Comparison of ENCODE assay signal across 26 mouse cellular contexts in genomic region chr16:55890346-55891136, GRCm38 (mm10). TPM values are rescaled to one million over a fixed set of nuclear protein-coding genes. Genes with fewer than 3 reads are reported as not detected.
A peak's percentile ranks its signal among the peaks of the same experiment; 100 is the strongest.
DNase-seq lines count a peak whose midpoint lies in the region; ATAC-seq and TF ChIP-seq lines count a peak whose summit lies in the region.
"Had no signal": no experiment of that assay in that cellular context is flagged by ENCODE, and none has a peak within 500 bp of the region (broad histone marks: within the 10 kb centered on the region; RNA-seq: fewer than 3 reads in every experiment).

No protein-coding gene starts in this region.

- H3K4me3 ChIP-seq in heart, postnatal 0 days (ENCODE audit: low read depth, low read length), result no peak overlapping the region
- H3K4me3 ChIP-seq in heart, embryonic 12.5 days, result no peak overlapping the region
- H3K4me3 ChIP-seq in MEL (ENCODE audit: control insufficient read depth in 1 of 2, insufficient read depth in 1 of 2, low read depth in 2 of 2, low read length in 2 of 2), result peak overlapping the region; percentile 26 to 45
- no peak overlapping the region for H3K4me3 ChIP-seq in liver, embryonic 13.5 days (replicated peaks)
- no peak overlapping the region for H3K4me3 ChIP-seq in intestine, postnatal 0 days (ENCODE audit: low read depth, low read length)
- no peak overlapping the region for H3K4me3 ChIP-seq in left cerebral cortex, adult 2 months
- no peak overlapping the region for H3K4me3 ChIP-seq in hindbrain, embryonic 11.5 days (ENCODE audit: low read depth, low read length)
- H3K4me3 ChIP-seq: embryonic facial prominence, embryonic 15.5 days; heart, embryonic 15.5 days; limb, embryonic 10.5 days; stomach, embryonic 15.5 days had no signal

- no peaks in the 10 kb centered on the region for H3K9me3 ChIP-seq in heart, postnatal 0 days (replicated peaks; ENCODE audit: control insufficient read depth, low read length)
- no peaks in the 10 kb centered on the region for H3K9me3 ChIP-seq in heart, embryonic 12.5 days (replicated peaks)
- H3K9me3 ChIP-seq in MEL (replicated peaks; ENCODE audit: insufficient read depth, low read length), result no peaks in the 10 kb centered on the region
- H3K9me3 ChIP-seq in liver, embryonic 13.5 days (replicated peaks), result no peaks in the 10 kb centered on the region
- H3K9me3 ChIP-seq in intestine, postnatal 0 days (ENCODE audit: control insufficient read depth), result no peaks in the 10 kb centered on the region
- no peaks in the 10 kb centered on the region for H3K9me3 ChIP-seq in hindbrain, embryonic 11.5 days (ENCODE audit: control insufficient read depth, low read length)
- H3K9me3 ChIP-seq: embryonic facial prominence, embryonic 15.5 days; heart, embryonic 15.5 days; limb, embryonic 10.5 days; stomach, embryonic 15.5 days had no signal

- peak overlapping the region; percentile 3; the same call in 1 of the 2 replicates for H3K4me2 ChIP-seq in heart, postnatal 0 days (ENCODE audit: low read depth, low read length)
- H3K4me2 ChIP-seq in heart, embryonic 12.5 days, result no peak overlapping the region
- 0 out of 2 replicates have a peak overlapping the region, but pooled peaks have one; percentile 11 for H3K4me2 ChIP-seq in liver, embryonic 13.5 days
- no peak overlapping the region for H3K4me2 ChIP-seq in intestine, postnatal 0 days (replicated peaks; ENCODE audit: low read depth)
- H3K4me2 ChIP-seq in hindbrain, embryonic 11.5 days (replicated peaks; ENCODE audit: low read depth, low read length), result no peak overlapping the region
- H3K4me2 ChIP-seq: embryonic facial prominence, embryonic 15.5 days; heart, embryonic 15.5 days; midbrain, embryonic 11.5 days; stomach, embryonic 15.5 days had no signal

- no peak for DNase-seq in heart, postnatal 0 days (ENCODE audit: low spot score)
- peak; percentile 11 for DNase-seq in B cell, adult 2 months
- peak; percentile 61 for DNase-seq in MEL (ENCODE audit: low read depth, low spot score)
- no peak for DNase-seq in liver, embryonic 13.5 days
- DNase-seq in left cerebral cortex, adult 2 months (ENCODE audit: extremely low spot score in 1 of 2, low spot score in 2 of 2), result no peak
- DNase-seq in hindbrain, embryonic 11.5 days (ENCODE audit: low spot score), result no peak
- DNase-seq: adrenal gland, postnatal 25 days; cerebellum, adult 9-10 months; forebrain, postnatal 0 days; gastrocnemius, postnatal 25 days; heart, adult 18-20 months; kidney, adult 18-20 months; right cerebral cortex, postnatal 14 days; thymus, adult 2 months; thymus, postnatal 4 days had no signal

- no peak for TF ChIP-seq POLR2A in MEL (IDR thresholded peaks at IDR 0.05; ENCODE audit: control insufficient read depth in 1 of 2, insufficient read depth in 1 of 2, low read depth in 1 of 2, low read length in 2 of 2, poor library complexity in 1 of 2)

- no peaks in the 10 kb centered on the region for H3K27me3 ChIP-seq in heart, postnatal 0 days (ENCODE audit: control insufficient read depth, insufficient read depth, low read length)
- no peaks in the 10 kb centered on the region for H3K27me3 ChIP-seq in heart, embryonic 12.5 days (replicated peaks)
- H3K27me3 ChIP-seq in MEL (ENCODE audit: control insufficient read depth in 1 of 2, insufficient read depth in 2 of 2, low read length in 2 of 2), result no peaks in the 10 kb centered on the region
- no peaks in the 10 kb centered on the region for H3K27me3 ChIP-seq in liver, embryonic 13.5 days
- no peaks in the 10 kb centered on the region for H3K27me3 ChIP-seq in intestine, postnatal 0 days (replicated peaks; ENCODE audit: control insufficient read depth, insufficient read depth, low read length)
- H3K27me3 ChIP-seq in hindbrain, embryonic 11.5 days (ENCODE audit: control insufficient read depth, insufficient read depth, low read length), result no peaks in the 10 kb centered on the region
- H3K27me3 ChIP-seq: embryonic facial prominence, embryonic 15.5 days; heart, embryonic 15.5 days; stomach, embryonic 15.5 days had no signal

- no peak for TF ChIP-seq CTCF in heart, postnatal 0 days (IDR thresholded peaks at IDR 0.05; ENCODE audit: low read depth)
- no peak for TF ChIP-seq CTCF in MEL (IDR thresholded peaks at IDR 0.05 in 2 of 3, conservative IDR thresholded peaks at IDR 0.05 in 1 of 3; ENCODE audit: control insufficient read depth in 1 of 3, insufficient read depth in 1 of 3, low read depth in 2 of 3, low read length in 3 of 3, poor library complexity in 1 of 3, severe bottlenecking in 1 of 3)
- no peak for TF ChIP-seq CTCF in intestine, postnatal 0 days (IDR thresholded peaks at IDR 0.05; ENCODE audit: low read depth)
- no peak for TF ChIP-seq CTCF in left cerebral cortex, adult 2 months (IDR thresholded peaks at IDR 0.05)

- no peak overlapping the region for H3K9ac ChIP-seq in heart, postnatal 0 days (replicated peaks; ENCODE audit: low read depth, low read length)
- H3K9ac ChIP-seq in heart, embryonic 12.5 days, result no peak overlapping the region
- H3K9ac ChIP-seq in MEL (ENCODE audit: control insufficient read depth, low read depth, low read length, poor library complexity, severe bottlenecking), result peak overlapping the region; percentile 39
- no peak overlapping the region for H3K9ac ChIP-seq in liver, embryonic 13.5 days
- H3K9ac ChIP-seq in intestine, postnatal 0 days (ENCODE audit: low read depth, low read length), result no peak overlapping the region
- no peak overlapping the region for H3K9ac ChIP-seq in hindbrain, embryonic 11.5 days (ENCODE audit: low read depth, low read length)
- H3K9ac ChIP-seq: embryonic facial prominence, embryonic 15.5 days; forebrain, postnatal 0 days; heart, embryonic 15.5 days; liver, embryonic 14.5 days; stomach, embryonic 15.5 days had no signal

- TF ChIP-seq RAD21 in MEL (IDR thresholded peaks at IDR 0.05; ENCODE audit: low read depth, low read length), result no peak

- H3K4me1 ChIP-seq in heart, postnatal 0 days (ENCODE audit: control insufficient read depth, insufficient read depth), result peaks cover 1% of the 10 kb centered on the region
- peaks cover 21% of the 10 kb centered on the region for H3K4me1 ChIP-seq in heart, embryonic 12.5 days (replicated peaks)
- H3K4me1 ChIP-seq in MEL (ENCODE audit: control insufficient read depth in 1 of 2, insufficient read depth in 2 of 2, low read length in 2 of 2), result peaks cover 17 to 29% of the 10 kb centered on the region in 2 experiments
- peaks cover 43% of the 10 kb centered on the region for H3K4me1 ChIP-seq in liver, embryonic 13.5 days (replicated peaks)
- no peaks in the 10 kb centered on the region for H3K4me1 ChIP-seq in intestine, postnatal 0 days (replicated peaks; ENCODE audit: control insufficient read depth, insufficient read depth, low read length)
- H3K4me1 ChIP-seq in hindbrain, embryonic 11.5 days (replicated peaks; ENCODE audit: control insufficient read depth, insufficient read depth, low read length), result no peaks in the 10 kb centered on the region
- H3K4me1 ChIP-seq: stomach, embryonic 15.5 days had no signal

- ATAC-seq in heart, postnatal 0 days (ENCODE audit: insufficient read depth, low read depth), result no peak
- no peak for ATAC-seq in heart, embryonic 12.5 days (ENCODE audit: insufficient number of reproducible peaks, low FRiP score)
- ATAC-seq in liver, embryonic 13.5 days (ENCODE audit: low read depth), result no peak
- ATAC-seq in intestine, postnatal 0 days, result no peak
- ATAC-seq in hindbrain, embryonic 11.5 days (ENCODE audit: low FRiP score), result no peak
- ATAC-seq: forebrain, postnatal 0 days; hindbrain, postnatal 0 days had no signal

- no peak overlapping the region; the same call in 1 of the 2 replicates for H3K27ac ChIP-seq in heart, postnatal 0 days (ENCODE audit: low read depth)
- no peak overlapping the region for H3K27ac ChIP-seq in heart, embryonic 12.5 days (ENCODE audit: poor library complexity, severe bottlenecking)
- H3K27ac ChIP-seq in MEL (ENCODE audit: control insufficient read depth, low read depth, low read length), result peak overlapping the region; percentile 84
- H3K27ac ChIP-seq in liver, embryonic 13.5 days, result no peak overlapping the region
- no peak overlapping the region for H3K27ac ChIP-seq in intestine, postnatal 0 days (ENCODE audit: low read depth, low read length)
- H3K27ac ChIP-seq in left cerebral cortex, adult 2 months, result no peak overlapping the region
- H3K27ac ChIP-seq in hindbrain, embryonic 11.5 days (ENCODE audit: low read depth, low read length), result no peak overlapping the region
- H3K27ac ChIP-seq: embryonic facial prominence, embryonic 15.5 days; heart, embryonic 15.5 days; hindbrain, postnatal 0 days; kidney, postnatal 0 days; limb, embryonic 10.5 days; liver, embryonic 14.5 days; macrophage; stomach, embryonic 15.5 days had no signal

- WGBS in heart, postnatal 0 days, result 76% methylated on average over 19 of the region's 19 CpGs
- 72% methylated on average over 19 of the region's 19 CpGs for WGBS in heart, embryonic 12.5 days
- 59% methylated on average over 18 of the region's 19 CpGs for WGBS in liver, embryonic 13.5 days (ENCODE audit: insufficient replicate concordance)
- 73% methylated on average over 19 of the region's 19 CpGs for WGBS in intestine, postnatal 0 days
- WGBS in hindbrain, embryonic 11.5 days, result 88% methylated on average over 19 of the region's 19 CpGs

- H3K36me3 ChIP-seq in heart, postnatal 0 days (replicated peaks; ENCODE audit: control insufficient read depth, insufficient read depth, low read length), result no peaks in the 10 kb centered on the region
- H3K36me3 ChIP-seq in heart, embryonic 12.5 days, result peaks cover 8% of the 10 kb centered on the region
- peaks cover 0 to 28% of the 10 kb centered on the region in 2 experiments; a peak in 2 of 4 replicates for H3K36me3 ChIP-seq in MEL (ENCODE audit: control insufficient read depth in 1 of 2, insufficient read depth in 2 of 2, low read length in 2 of 2)
- H3K36me3 ChIP-seq in liver, embryonic 13.5 days, result peaks cover 7% of the 10 kb centered on the region
- H3K36me3 ChIP-seq in intestine, postnatal 0 days (ENCODE audit: control insufficient read depth, insufficient read depth), result no peaks in the 10 kb centered on the region
- no peaks in the 10 kb centered on the region for H3K36me3 ChIP-seq in hindbrain, embryonic 11.5 days (ENCODE audit: control insufficient read depth, insufficient read depth, low read length)
- H3K36me3 ChIP-seq: embryonic facial prominence, embryonic 15.5 days; heart, embryonic 15.5 days; stomach, embryonic 15.5 days had no signal

- no peak for TF ChIP-seq EP300 in heart, postnatal 0 days (IDR thresholded peaks at IDR 0.05; ENCODE audit: low read depth)
- TF ChIP-seq EP300 in MEL (IDR thresholded peaks at IDR 0.05; ENCODE audit: low read depth in 1 of 2, low read length in 2 of 2), result peak; percentile 61 to 75

- intact Hi-C loops in left cerebral cortex, adult 2 months (cut with DNase I), result no loop called here

- peaks cover 2% of the 10 kb centered on the region; the same call in 1 of the 2 replicates for H3K79me2 ChIP-seq in MEL (ENCODE audit: control insufficient read depth, insufficient read depth, low read length, poor library complexity)

RNA-seq across cellular contexts. Expression of gene Nxpe3, which starts 4.5 kb away (rescaled TPM):
- total RNA-seq in heart, postnatal 0 days (2014; rRNA removed; ENCODE audit: low replicate concordance), result 0.08 TPM in 1 of 2 replicates, not detected in the other
- polyA plus RNA-seq in heart, postnatal 0 days (2015; fragmentation: Nextera tagmentation; extraction: Ambion mirVana), result 0.20 and 0.21 TPM in 2 replicates
- 0.66 and 0.74 TPM in 2 replicates for polyA plus RNA-seq in heart, embryonic 12.5 days (2016; fragmentation: Nextera tagmentation; extraction: Ambion mirVana)
- 2.5 and 2.7 TPM in 2 replicates for total RNA-seq in MEL (2012; rRNA removed)
- 1 to 10 TPM in 1 of 2 experiments, not detected in 1; 4.3 TPM for polyA plus RNA-seq in MEL (2012; ENCODE audit: insufficient read depth in 1 of 2, insufficient read length in 2 of 2, low read depth in 1 of 2, low replicate concordance in 2 of 2, missing spikeins in 1 of 2)
- 0.51 and 0.54 TPM in 2 replicates for polyA plus RNA-seq in liver, embryonic 13.5 days (2015; fragmentation: Nextera tagmentation; extraction: Ambion mirVana)
- polyA plus RNA-seq in intestine, postnatal 0 days (2015; fragmentation: Nextera tagmentation; extraction: Ambion mirVana), result 0.72 and 1.0 TPM in 2 replicates
- 10 to 100 TPM in 1 of 2 experiments, 1 to 10 TPM in 1; 9.4 to 10.9 TPM for total RNA-seq in left cerebral cortex, adult 2 months (2021)
- 1.0 and 1.1 TPM in 2 replicates for polyA plus RNA-seq in hindbrain, embryonic 11.5 days (2014; fragmentation: Nextera tagmentation; extraction: Ambion mirVana)

RNA-seq across cellular contexts. Expression of gene Cep97, which starts 44.1 kb away (rescaled TPM):
- total RNA-seq in heart, postnatal 0 days (2014; rRNA removed; ENCODE audit: low replicate concordance), result 5.0 TPM in 2 replicates
- polyA plus RNA-seq in heart, postnatal 0 days (2015; fragmentation: Nextera tagmentation; extraction: Ambion mirVana), result 3.1 and 4.9 TPM in 2 replicates
- polyA plus RNA-seq in heart, embryonic 12.5 days (2016; fragmentation: Nextera tagmentation; extraction: Ambion mirVana), result 9.8 and 9.9 TPM in 2 replicates
- 11.1 and 12.9 TPM in 2 replicates for total RNA-seq in MEL (2012; rRNA removed)
- polyA plus RNA-seq in MEL (2012; ENCODE audit: insufficient read depth in 1 of 2, insufficient read length in 2 of 2, low read depth in 1 of 2, low replicate concordance in 2 of 2, missing spikeins in 1 of 2), result 10 to 100 TPM in 1 of 2 experiments, not detected in 1; 10.7 TPM
- 5.7 and 6.5 TPM in 2 replicates for polyA plus RNA-seq in liver, embryonic 13.5 days (2015; fragmentation: Nextera tagmentation; extraction: Ambion mirVana)
- 1.5 and 1.9 TPM in 2 replicates for polyA plus RNA-seq in intestine, postnatal 0 days (2015; fragmentation: Nextera tagmentation; extraction: Ambion mirVana)
- total RNA-seq in left cerebral cortex, adult 2 months (2021), result 10 to 100 TPM; 12.6 to 13.1 TPM
- 18.7 and 23.0 TPM in 2 replicates for polyA plus RNA-seq in hindbrain, embryonic 11.5 days (2014; fragmentation: Nextera tagmentation; extraction: Ambion mirVana)

RNA-seq across cellular contexts. Expression of gene Nfkbiz, which starts 51.8 kb away (rescaled TPM):
- 5.3 and 6.8 TPM in 2 replicates for total RNA-seq in heart, postnatal 0 days (2014; rRNA removed; ENCODE audit: low replicate concordance)
- polyA plus RNA-seq in heart, postnatal 0 days (2015; fragmentation: Nextera tagmentation; extraction: Ambion mirVana), result 1.7 and 1.9 TPM in 2 replicates
- 3.1 and 3.3 TPM in 2 replicates for polyA plus RNA-seq in heart, embryonic 12.5 days (2016; fragmentation: Nextera tagmentation; extraction: Ambion mirVana)
- total RNA-seq in MEL (2012; rRNA removed), result 1.3 and 1.4 TPM in 2 replicates
- 1 to 10 TPM in 1 of 2 experiments, not detected in 1; 2.4 TPM for polyA plus RNA-seq in MEL (2012; ENCODE audit: insufficient read depth in 1 of 2, insufficient read length in 2 of 2, low read depth in 1 of 2, low replicate concordance in 2 of 2, missing spikeins in 1 of 2)
- 1.8 and 2.5 TPM in 2 replicates for polyA plus RNA-seq in liver, embryonic 13.5 days (2015; fragmentation: Nextera tagmentation; extraction: Ambion mirVana)
- 7.8 and 8.8 TPM in 2 replicates for polyA plus RNA-seq in intestine, postnatal 0 days (2015; fragmentation: Nextera tagmentation; extraction: Ambion mirVana)
- total RNA-seq in left cerebral cortex, adult 2 months (2021), result 1 to 10 TPM; 4.8 to 5.3 TPM
- polyA plus RNA-seq in hindbrain, embryonic 11.5 days (2014; fragmentation: Nextera tagmentation; extraction: Ambion mirVana), result 1.5 and 1.6 TPM in 2 replicates

Comparison
In these comparisons a context has a peak if more than half of its experiments do, and no peak if none do; other contexts are left out.
1. H3K4me2 ChIP-seq: peak in heart, postnatal 0 days (single experiment) and liver, embryonic 13.5 days (single experiment); none in heart, embryonic 12.5 days (single experiment), intestine, postnatal 0 days (single experiment) and hindbrain, embryonic 11.5 days (single experiment).
2. DNase-seq: peak in B cell, adult 2 months (2 of 2) and MEL (single experiment); none in heart, postnatal 0 days (single experiment), liver, embryonic 13.5 days (single experiment), left cerebral cortex, adult 2 months (0 of 2) and hindbrain, embryonic 11.5 days (single experiment).
3. H3K4me3 ChIP-seq: peak in MEL (2 of 2); none in heart, postnatal 0 days (single experiment), heart, embryonic 12.5 days (single experiment), liver, embryonic 13.5 days (single experiment), intestine, postnatal 0 days (single experiment), left cerebral cortex, adult 2 months (single experiment) and hindbrain, embryonic 11.5 days (single experiment).